Mouse (Mus musculus) gastrocnemius, adult 18-20 months (tissue): ENCODE measurements around the gene Prdm2. TPM values are rescaled to one million over a fixed set of nuclear protein-coding genes. Genes with fewer than 3 reads are reported as not detected.

Experiments used
- DNase-seq: peaks from one replicate; pipeline ENCODE4 v3.0.0; 2021; ENCODE audit warnings: low spot score
- total RNA-seq, 2 experiments: library from RNA; stranded (reverse); gene quantifications; 2 replicates each; pipeline ENCODE4 v1.2.3; 2021

Prdm2 gene
- total RNA-seq, 2 experiments from 2014 or later, result 22.8 to 26.3 TPM

DNA sequence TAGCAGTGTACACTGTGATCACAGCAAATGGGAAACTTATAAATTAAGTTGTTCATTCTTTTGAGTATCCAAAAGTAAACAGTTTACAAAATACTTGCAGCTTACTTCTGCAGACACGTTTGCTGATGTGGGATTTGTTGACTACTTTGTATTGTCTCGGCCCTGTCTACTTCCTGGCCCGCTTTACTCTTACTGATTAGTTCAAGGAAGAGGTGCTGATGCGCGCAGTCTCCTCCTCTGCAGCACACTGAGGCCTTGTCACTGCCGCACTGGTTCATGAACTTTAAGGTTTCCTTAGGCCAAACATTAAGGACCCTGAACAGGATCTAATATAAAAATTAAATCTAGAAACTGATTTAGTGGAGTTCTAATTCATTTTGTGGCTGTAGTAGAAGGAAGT lies 58.2 kb downstream of the Prdm2 start:
- DNase-seq, result no peak

DNA sequence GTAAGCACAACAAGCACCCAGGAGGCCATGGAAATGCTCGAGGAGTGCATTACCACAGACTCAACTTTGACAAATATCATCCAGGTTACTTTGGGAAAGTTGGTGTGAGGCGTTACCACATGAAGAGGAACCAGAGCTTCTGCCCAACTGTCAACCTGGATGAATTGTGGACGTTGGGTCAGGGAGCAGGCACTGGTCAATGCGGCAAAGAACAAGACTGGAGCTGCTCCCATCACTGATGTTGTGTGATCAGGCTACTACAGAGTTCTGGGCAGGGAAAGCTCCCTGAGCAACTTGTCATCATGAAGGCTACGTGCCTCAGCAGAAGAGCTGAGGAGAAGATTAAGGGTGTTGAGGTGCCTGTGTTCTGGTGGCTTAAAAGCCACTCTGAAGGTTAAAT lies 60.2 kb downstream of the Prdm2 start:
- DNase-seq, result no peak

DNA sequence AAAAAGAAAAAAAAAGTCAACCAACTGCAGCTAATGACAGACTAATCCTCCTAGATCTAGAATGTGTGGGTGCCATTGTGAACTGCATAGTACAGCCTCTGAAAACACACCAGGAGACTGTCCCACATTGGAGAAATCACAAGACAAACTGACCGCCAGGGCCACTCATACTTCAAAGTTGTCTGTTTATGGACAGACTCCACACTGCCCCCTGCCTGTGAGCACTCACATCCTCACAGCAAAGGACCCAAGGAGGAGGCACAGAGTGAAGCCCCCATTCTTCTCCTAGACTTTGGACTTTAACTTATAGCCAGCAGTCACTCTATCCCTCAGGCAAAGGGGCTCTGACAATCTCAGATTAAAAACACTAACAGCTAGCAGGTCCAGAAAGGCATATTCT lies 61.5 kb downstream of the Prdm2 start:
- DNase-seq, result no peak

DNA sequence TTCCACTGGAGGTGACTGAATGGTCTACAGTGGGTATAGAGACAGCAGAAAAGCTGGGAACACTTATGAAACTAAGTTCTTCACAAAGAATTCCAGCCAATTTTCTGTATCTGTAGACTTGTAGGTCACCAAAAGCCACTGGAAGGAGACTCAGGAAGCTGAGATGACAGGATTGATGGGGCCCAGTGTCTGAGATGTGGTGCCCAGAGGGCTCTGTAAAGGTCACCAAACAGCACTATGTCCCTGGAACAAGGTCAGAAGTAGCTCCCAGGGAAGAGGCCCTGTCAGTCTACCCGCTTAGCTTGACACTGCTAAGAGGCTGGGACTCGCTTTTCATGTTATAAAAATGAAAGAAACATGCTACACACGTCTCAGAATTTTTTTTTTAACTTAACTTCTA lies 65.1 kb downstream of the Prdm2 start:
- DNase-seq, result no peak

DNA sequence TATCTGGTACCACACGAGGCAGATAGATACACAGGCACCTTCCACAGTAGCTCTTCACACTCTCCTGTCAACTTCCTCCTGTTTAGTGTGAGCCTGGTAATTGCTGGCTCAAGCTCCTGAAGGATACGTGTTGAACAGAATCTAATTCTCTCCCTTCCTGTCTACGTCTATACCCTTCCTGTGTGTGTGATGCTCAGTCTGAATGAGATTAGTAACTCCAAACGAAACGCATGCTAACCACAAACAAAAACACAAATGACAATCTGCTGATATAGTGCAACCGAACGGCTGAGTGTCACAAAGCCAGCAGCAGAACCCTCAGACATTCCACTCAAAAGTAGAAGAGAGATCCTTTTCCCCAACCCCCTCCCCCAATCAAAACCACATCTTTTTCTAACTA lies 69.2 kb downstream of the Prdm2 start:
- DNase-seq, result no peak

DNA sequence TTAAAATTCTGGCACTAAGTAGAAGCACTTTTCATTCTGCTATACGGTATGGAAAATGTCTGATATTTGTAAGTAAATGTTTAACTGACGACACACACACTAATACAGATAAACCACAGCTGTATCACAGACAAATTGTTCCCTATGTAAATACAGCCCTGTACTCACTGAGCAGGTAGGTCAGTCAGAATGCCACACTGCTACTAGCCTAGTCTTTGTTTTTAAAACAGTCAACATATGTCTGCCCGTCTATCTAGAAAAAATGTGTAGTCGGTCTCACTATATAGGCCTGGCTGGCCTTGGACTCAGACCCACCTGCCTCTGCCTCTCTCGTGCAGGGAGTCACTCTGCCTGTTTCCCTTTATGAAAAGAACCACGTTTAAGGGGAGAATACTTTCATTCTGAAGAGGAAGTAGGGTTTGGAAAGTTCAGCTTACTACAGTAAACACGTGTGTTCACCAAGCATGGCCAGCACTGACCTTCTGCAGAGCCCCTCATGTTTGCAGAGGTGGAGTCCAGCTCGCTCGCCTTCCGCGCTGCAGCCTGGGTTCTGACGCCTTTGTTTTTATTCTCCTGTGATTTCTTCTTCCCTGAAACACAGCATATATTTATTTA lies 71.0 kb downstream of the Prdm2 start:
- no peak for DNase-seq

DNA sequence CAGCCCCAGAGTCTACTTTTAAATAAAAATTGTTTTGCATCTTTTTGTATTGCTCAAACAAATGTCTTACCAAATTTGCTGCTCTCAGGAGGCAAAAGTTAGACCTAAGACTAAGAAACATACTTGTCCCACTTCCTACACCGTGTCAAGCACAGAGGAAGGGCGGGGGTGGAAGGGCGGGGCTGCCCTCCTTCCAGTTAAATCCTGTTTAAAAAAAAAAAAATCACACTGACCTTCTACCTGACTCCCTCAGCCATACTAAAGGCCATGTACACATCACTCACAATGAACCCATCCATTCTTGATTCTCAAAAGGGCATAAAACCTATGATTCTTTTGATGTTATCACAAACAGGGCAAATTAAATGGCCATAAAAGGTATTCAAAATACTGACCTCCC lies 71.9 kb downstream of the Prdm2 start:
- DNase-seq, result no peak

DNA sequence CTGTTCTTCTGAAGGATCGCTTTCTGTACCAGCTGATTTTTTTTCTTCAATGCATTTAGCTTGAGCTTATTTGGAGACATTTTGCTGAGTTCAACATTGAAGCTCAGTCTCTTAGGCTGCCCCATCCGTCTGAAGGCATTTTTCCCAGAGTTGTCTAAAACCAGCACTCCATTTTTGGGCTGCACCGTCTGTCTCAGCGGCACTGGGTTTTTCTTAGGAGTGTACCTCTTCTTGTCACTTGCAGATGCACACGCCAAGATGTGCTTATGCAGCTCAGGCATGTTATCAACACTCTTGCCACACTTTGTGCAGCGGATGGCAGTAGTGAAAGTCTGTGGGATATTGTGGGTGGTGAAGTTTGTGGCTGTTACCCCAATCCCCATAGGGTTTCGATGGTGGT lies 80.4 kb downstream of the Prdm2 start:
- DNase-seq, result no peak

DNA sequence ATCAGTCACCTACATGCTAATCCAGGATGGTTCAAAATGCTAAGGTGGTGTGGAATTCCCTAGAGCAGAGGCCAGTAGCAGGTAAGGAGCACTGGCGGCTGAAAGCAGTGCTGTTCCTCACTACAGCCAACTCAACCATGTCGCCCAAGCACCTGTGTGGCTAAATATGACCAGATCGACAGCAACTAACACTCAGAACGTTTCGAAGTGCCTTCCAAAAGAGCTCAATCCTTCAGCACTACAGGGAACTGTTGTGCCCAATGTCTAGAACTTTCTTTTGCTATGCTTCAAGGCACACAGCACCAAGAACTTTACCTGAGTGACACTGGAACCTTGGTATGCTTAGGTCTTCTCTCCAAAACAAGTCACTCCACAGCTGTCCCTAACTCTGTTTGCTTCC lies 82.4 kb downstream of the Prdm2 start:
- no peak for DNase-seq

DNA sequence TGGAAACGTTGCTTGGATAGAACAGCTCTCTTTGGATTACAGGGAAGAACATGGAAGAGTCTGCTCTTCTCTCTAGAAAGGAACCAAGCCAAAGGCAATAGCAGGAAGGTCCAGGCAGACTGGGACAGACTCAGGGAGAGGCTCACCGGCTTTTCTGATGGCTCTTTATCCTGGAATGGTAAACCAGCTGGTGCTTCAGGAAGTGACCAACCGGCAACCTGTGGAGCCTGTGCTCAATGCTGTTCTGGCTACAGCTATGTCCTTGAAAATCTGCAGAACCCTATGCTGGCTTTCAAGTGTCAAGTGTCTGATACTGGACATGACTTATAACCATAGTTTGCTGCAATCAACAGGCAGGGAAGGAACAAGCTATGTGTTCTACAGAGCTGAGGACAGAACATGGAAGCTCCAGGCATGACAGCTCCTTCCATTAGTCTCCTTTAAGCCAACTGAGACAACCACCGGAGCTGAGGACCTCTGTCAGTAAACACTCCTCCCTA lies 83.5 kb downstream of the Prdm2 start:
- no peak for DNase-seq

DNA sequence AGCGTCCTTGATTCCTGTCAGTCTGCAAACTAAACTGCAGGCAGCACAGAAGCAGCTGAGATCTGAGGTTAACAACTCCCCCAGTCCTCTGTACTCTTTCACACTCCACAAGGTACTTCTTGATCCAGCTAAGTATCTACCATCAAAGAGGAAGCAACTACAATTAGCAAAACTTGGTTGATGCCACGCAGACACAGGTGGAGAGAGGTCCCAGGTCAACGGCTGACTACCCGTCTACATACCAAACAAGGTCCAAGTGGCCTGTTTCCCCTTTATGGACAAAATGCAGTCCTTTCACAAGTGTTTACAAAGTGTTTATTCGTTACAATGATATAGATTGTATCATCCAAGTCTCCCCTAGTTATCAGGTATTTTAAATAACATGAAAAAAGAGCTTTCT lies 85.6 kb downstream of the Prdm2 start:
- no peak for DNase-seq

DNA sequence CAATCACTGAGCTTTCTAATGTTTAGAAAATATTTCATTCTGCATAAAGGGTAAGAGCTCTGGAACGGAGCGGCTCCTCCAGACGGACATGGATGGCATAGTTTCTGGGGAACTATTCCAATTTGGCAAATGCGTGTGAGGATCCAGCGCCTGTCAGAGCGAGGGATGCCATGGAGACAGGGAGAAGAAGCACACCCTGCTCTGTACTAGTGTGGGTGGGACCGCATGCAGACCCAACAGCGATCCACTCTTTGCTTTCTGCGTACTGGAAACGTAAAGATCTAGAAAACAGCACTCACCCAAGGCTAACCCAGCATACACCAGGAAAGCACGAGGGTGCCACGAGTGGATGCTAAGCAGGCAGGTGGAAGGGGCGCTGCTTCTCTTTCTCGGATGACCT lies 86.3 kb downstream of the Prdm2 start:
- DNase-seq, result no peak

DNA sequence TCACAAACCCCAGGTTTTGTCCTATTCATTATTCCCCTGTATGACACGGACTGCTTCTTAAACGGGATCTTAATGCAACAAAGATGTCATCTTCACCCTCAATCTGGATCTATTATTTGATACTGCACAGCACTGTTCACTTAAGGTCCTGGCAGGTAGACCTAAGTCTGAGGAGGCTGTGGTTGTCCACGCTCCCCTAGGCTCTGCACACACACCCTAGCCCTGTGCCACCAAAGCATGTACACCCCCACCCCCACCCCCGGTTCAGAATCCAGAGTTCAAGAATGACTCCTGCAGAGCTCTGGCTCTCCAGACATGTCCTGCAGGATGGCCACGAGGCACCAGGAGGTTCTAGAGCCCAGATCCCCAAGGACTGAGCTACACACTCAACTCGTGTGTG lies 87.5 kb downstream of the Prdm2 start:
- no peak for DNase-seq

DNA sequence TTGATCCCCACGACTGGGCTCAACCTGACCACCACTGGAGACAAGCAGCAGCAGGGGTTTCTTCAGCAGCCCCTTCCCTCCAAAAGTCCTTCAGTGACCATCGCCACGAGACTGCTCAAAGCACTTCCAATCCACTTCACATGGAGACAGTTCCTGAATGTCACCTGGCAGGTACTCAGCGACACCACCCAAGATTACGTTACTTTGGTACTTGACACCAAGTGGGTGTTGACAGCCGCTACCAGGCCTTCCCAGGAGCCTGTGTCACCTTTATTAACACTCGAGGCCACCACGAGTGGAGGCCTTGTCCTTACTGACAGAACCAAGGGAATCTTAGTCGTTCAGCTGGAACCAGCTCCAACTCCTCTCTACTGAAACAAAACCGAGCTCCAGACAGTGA lies 89.8 kb downstream of the Prdm2 start:
- no peak for DNase-seq

DNA sequence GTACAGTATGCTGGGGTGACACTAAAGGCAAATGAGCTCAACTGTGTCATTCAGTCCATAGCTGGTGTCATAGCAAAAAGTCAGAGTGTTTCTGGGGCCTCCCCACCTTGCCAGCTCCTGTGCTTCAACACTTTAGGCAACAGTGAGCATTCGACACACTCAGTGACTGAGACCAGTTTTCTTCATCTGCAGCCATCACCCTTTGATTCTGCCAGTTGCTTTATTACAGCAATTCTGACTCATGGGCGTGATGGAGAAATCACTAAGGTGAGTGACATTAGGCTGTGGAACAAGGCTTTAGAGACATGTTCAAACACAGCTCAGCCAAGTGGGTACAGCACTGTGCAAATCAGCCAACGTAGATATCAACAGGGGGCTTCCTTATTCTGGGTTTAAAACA lies 91.6 kb downstream of the Prdm2 start:
- DNase-seq, result no peak

DNA sequence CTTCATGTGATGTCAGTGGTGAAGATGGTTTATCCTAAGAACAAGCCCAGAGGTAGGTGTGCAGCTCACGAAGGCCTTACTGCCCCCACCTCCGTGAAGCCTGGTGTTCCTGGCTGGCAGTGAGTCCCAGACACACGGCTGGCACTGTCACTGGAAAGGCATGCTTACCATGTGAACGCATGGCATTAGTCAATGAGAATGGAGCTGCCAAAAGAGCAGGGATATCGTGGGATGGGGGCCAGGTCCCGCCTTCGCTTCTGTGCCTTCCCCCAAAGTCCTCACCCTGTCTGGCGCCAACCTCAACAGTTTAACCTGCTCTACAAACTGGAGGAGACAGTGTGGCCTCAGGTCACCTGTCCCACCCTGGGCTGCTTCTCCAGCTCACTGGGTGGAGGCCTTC lies 92.8 kb downstream of the Prdm2 start:
- peak; percentile 24 for DNase-seq

DNA sequence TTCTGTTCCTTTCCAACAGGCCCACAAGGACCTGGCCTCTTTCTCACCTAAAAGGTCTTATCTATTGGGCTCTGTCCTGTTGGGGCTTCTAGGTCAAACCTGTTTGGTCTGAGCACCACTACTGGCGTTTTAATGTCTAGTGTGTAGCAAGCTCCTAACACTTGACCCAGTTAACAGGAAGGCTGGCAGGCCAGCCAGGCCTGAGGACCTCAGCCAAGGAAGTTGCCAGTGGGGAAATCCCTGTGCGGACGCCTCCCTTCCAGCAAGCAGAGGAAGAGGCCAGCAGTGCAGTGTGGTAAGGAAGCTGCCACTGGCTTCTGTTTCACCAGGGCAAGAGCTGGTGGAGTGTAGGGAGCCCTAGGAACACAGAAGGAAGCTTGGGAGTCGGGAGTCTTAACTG lies 94.0 kb downstream of the Prdm2 start:
- peak; percentile 92 for DNase-seq

DNA sequence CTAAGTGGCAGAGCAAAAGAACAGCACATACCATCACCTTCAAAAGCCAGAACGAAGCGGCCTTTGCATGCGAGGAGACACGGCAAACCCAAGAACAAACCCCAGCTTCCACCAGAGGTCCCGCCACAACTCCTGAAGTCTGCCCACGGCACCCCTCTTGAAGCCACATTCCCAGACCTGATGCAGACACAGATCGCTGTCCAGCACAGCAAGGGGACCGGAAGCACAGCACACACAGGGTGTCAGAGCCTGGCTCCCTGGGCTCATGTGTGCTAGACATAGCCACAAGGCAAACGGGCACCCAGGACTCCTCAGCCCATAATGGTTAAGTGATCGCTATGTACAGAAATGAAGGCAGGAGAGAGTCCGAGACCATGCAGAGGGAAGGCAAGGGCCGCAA lies 96.9 kb downstream of the Prdm2 start:
- no peak for DNase-seq

DNA sequence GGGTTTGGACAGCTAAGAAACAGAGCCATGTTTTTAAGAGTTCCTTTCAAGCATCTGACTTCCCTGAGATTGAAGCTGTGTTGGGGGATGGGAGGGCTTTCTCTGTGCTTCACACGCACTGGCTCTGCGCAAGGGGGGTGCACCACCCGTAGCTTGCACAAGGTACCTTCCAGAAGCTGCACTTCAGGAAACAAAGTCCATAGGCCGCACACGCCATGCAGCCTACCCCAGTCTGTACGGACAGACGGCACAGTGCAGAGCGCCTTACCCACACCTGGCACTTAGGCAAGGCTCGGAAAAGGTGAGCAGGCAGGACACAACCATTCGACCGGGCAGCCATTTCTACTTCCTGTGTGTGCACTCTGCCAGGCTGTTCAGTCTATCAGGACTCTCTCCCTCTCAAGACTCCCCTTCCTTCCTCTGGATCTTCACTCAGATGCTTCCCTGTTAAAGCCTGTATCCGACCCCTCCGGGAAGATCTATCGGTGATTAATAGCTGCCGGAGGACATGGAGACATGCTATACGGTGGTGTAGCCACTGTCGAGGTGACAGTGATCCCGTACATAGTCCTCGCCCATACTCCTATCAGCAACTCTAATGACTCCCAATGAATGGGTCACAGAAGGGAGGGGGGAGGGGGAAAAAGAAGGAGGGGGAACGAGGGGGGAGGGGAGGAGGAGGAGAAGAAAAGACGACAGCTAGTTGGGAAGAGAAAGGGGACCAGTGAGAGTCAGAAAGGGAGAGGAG lies 98.4 kb downstream of the Prdm2 start:
- DNase-seq, result no peak

DNA sequence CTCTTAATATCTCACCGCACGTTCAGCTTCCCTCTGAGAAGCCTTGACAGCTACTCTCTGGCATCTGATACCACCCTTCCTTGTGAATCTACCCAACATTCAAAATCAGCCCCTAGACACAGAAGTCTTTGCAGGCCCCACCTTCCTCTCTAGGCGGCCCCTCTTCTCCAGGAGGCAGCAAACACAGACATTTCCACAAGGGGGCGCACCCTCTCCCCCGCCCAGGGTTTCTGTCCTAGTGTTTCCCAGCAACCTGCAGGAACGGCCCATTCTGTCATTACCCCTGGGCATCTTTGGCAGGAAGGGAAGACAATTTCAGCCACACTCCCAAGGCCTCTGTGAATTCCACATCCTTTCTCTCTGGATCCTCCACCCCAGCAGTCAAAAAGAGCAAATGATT lies 99.8 kb downstream of the Prdm2 start:
- DNase-seq, result peak; percentile 78

DNA sequence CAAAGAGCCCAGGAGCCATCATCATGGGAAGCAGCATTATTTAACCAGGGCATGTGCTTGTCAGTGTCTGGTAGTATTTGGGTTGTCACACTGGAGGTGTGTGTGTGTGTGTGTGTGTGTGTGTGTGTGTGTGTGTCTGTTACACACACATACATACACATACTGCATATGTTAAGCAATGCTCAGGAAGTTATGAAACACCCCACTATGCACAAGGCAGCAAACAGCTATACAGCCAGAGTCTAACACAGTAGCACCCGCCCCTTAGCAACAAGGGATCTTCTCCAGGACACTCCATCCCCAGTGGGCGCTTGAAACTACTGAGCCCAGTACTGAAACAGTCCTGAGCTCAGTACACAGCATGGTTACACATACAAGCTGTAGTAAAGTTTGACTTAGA lies 100.4 kb downstream of the Prdm2 start:
- DNase-seq, result no peak

DNA sequence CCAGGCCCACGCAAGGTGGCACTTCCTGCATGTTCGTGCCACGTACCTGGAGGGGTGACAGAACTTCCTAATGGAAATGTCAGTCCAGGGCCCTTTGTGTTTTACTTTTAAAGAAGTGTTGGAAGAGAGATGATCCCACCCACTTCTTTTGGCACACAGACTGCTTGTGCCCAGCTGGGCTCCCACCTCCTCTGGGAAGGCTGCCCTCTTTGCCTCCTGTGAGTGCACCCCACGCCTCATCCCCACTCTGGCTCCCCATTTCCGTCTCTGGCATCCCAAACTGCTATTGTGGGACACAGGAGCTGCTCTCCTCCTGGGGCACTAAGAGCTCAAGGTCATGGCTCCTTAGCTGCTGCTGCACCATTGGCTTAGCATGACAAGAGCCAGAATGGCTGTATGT lies 100.9 kb downstream of the Prdm2 start:
- no peak for DNase-seq

DNA sequence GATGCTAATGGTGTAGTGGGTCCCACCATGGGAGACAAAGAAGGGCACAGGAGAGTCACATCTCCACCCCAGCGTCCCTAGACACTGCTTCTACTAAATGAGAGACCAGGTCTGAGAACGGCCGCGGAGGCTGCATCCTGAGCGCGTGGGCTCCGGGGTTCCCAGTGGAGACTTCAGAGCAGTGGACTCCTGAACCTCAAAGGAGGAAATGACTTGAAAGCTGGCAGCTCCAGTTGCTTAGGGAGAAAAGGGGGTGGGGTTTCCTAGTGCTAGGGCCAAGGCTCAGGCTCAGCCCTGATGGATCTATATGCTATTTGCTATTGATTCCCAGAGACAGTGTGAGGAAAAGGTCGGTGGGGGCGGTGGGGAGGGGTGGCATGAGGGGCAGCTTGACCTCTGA lies 104.2 kb downstream of the Prdm2 start:
- DNase-seq, result no peak

DNA sequence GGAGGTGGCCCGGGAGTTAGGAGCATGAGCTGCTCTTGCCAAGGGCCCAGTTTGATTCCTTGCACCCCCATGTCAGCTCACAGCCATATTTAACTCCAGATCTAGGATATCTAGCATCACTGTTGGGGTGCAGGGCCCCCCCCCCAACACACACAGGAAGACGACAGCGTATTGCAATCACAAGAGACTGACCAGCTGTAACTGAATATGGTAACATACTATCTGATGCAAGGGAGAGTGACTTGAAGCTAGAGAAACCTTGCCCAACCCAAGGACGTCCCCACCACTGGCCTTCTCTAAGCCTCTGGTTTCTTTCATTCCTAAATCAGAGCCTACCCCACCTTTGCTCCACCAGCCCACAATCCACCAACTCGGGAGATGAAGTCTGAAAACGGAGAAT lies 105.8 kb downstream of the Prdm2 start:
- DNase-seq, result no peak
